Mouse (Mus musculus) bone marrow, adult 2 months (tissue): Measurements from ENCODE around the gene Rgcc. TPM values are rescaled to one million over a fixed set of nuclear protein-coding genes. Genes with fewer than 3 reads are reported as not detected.

Experiments
- H3K27ac ChIP-seq: fragments of 200-500 bp; 2 replicates; pipeline ENCODE4 v1.5.1; 2012; ENCODE audit warnings: low read depth, mild to moderate bottlenecking, control low read depth, inconsistent platforms, low read length; ENCODE audit not compliant: control insufficient read depth, poor library complexity, insufficient read depth
- H3K4me1 ChIP-seq: fragments of 200-500 bp; 2 replicates; pipeline ENCODE4 v1.6.1; 2011; ENCODE audit warnings: low read length; ENCODE audit not compliant: control insufficient read depth, insufficient read depth
- H3K4me3 ChIP-seq: fragments of 200-500 bp; replicated peaks from 2 replicates; pipeline ENCODE3; 2011; ENCODE audit warnings: mild to moderate bottlenecking, low read depth, low read length, control low read depth; ENCODE audit not compliant: control insufficient read depth
- CTCF ChIP-seq: fragments of 200-500 bp; IDR thresholded peaks from 2 replicates; pipeline ENCODE4 v1.5.1; 2011; ENCODE audit warnings: low read length, control low read depth; ENCODE audit not compliant: control insufficient read depth, insufficient read depth
- POLR2A ChIP-seq: fragments of 200-500 bp; IDR thresholded peaks from 2 replicates; pipeline ENCODE4 v1.6.1; 2011; ENCODE audit warnings: low read depth, mild to moderate bottlenecking, control low read depth, low read length, borderline replicate concordance; ENCODE audit not compliant: control insufficient read depth
- WGBS: fragments of 180-500 bp; shearing (Covaris S2); methylation state at CpG from one replicate; pipeline ENCODE4 v1.1.7; 2018; 5-methylcytosine and 5-hydroxymethylcytosine counted together
- polyA plus RNA-seq: library from polyadenylated mRNA; stranded (reverse); fragments of >200 nt; gene quantifications from 2 replicates; pipeline ENCODE4 v1.2.4, GENCODE M21; 2011; ENCODE audit warnings: low replicate concordance; ENCODE audit not compliant: missing spikeins, insufficient read depth, insufficient read length

Gene Rgcc
- polyA plus RNA-seq, 1 experiment, result 53.6 TPM

DNA sequence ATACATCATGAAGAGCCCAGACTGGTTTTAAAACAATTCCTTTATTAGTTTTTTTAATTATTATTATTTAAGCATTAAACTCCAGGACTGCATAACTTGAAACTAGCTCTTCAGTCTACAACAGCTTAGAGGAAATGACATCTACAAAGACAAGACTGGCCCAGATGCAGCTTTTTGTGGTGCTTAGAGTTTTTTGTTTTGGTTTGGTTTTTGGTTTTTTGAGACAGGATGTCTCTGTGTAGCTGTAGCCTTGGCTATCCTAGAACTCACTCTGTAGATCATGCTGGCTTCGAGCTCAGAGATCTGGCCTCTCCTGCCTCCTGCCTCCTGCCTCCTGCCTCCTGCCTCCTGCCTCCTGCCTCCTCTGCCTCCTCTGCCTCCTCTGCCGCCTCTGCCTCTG is 45.7 kb downstream of the Rgcc start:
- H3K4me1 ChIP-seq, result peaks cover 1% of the 10 kb centered on the region; the same call in 1 of the 2 replicates
- H3K27ac ChIP-seq, result no peak overlapping the region
- TF ChIP-seq CTCF (no peak), POLR2A (no peak)
- WGBS, result 62% methylated on average over 2 of the region's 2 CpGs
- H3K4me3 ChIP-seq, result no peak overlapping the region

DNA sequence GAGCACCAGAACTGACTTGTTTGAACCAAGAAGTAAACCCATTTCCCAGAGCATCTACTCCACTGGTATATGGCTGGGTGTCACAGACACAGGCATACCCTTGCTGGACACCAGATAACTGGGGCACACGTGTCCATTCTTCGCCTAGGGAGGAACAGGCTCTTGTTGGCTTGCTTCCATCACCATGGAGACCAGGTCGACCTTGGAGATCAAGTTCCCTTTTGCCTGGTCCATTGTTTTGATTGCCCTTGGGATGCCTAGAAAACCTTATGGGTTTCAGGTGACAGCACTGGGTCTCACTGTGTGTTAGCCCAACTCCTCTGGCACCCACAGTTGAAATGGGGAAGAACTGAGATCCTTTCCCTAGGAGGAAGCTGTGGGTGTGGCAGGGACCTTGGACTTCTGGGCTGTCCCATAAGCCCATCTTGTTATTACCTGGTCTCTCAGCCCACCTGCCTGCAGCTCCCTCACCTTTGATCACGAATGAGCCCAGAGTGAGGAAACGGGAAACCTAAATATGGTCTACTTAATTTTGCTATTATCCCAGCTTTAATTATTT is 49.6 kb downstream of the Rgcc start:
- TF ChIP-seq POLR2A, result no peak
- no peak for TF ChIP-seq CTCF
- 62% methylated on average over 5 of the region's 5 CpGs for WGBS

DNA sequence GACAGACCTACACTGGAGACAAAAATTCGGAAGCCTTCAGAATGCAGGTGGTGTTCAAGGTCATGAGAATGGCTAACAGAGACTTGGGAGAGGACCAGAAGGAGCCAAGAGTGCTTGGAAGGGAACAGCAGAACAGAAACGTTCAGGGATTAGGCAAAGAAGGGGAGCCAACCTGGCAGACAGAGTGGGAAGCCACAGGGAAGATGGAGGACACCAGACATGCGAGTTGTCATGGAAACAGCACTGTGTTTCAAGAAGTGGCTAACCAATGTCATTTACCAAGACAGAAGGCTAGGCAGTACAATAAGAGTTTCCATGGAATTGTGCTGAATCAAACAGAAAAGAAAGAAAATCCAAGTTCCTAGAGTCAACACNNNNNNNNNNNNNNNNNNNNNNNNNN is 56.9 kb downstream of the Rgcc start:
- TF ChIP-seq POLR2A, result no peak
- no peak for TF ChIP-seq CTCF
- Histone ChIP-seq H3K4me1 (peaks cover 4% of the 10 kb centered on the region; the same call in 1 of the 2 replicates), H3K4me3 (no peak overlapping the region), H3K27ac (no peak overlapping the region)
- WGBS, result 57% methylated on average over 3 of the region's 3 CpGs

More for the DNA sequence above, 49.6 kb downstream of the Rgcc start:
- no peak overlapping the region for H3K27ac ChIP-seq
- no peak overlapping the region for H3K4me3 ChIP-seq
- peaks cover 1% of the 10 kb centered on the region; the same call in 1 of the 2 replicates for H3K4me1 ChIP-seq

DNA sequence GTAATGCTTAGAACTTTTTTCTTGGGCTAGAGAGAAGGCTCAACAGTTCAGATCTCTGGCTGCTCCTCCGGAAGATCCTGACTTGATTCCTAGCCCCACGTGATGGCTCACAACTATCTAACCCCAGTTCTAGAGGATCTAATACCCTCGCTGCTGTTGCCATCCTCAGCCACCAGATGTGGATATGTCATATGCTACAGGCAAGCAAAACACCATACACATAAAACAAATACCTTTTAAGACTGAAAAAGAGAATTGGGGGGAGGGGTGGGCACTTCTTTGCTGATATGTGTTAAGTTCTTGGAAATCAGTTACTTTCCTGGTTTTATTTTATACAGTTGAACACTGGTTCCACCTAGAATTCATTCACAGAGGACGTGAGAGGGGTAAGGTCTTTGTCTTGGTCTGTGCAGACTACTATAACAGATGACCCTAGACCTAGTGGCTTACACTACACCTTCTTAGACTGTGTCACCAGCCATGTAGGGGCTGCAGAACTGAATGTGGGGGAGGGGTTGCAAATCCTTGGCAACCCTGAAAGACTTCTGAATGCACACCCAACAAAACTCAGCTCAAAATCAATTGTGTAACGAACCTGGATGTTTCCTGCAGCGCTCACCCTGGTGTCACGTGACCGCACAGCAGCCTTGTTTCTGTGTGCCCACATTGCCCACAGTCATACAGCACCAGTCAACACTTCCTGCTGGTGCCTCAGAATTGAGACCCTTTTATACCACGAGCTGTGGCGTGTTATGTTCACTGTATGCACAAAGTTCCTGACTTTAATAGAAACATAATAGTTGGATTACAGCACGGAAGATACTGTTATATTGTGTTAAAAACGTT is 58.2 kb downstream of the Rgcc start:
- Histone ChIP-seq H3K4me3 (no peak overlapping the region), H3K27ac (no peak overlapping the region), H3K4me1 (peaks cover 4% of the 10 kb centered on the region; the same call in 1 of the 2 replicates)
- TF ChIP-seq CTCF (no peak), POLR2A (no peak)
- WGBS, result 17% methylated on average over 12 of the region's 12 CpGs

DNA sequence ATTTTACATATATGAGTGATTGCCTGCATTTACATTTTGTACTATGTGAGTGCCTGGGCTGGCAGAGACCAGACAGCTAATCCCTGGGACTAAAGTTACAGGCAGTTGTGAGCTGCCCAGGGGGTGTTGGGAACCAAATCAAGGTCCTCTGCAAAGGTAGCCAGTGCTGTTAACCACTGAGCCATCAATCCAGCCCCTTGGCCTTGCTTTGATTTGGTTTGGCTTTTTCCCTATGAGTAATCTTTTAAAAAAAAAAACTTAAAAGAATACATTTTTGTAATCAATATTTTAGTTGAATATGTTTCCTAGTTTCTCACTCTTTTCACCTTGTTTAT is 59.1 kb downstream of the Rgcc start:
- Histone ChIP-seq H3K27ac (no peak overlapping the region), H3K4me1 (peaks cover 4% of the 10 kb centered on the region; the same call in 1 of the 2 replicates)
- TF ChIP-seq POLR2A (no peak), CTCF (no peak)

DNA sequence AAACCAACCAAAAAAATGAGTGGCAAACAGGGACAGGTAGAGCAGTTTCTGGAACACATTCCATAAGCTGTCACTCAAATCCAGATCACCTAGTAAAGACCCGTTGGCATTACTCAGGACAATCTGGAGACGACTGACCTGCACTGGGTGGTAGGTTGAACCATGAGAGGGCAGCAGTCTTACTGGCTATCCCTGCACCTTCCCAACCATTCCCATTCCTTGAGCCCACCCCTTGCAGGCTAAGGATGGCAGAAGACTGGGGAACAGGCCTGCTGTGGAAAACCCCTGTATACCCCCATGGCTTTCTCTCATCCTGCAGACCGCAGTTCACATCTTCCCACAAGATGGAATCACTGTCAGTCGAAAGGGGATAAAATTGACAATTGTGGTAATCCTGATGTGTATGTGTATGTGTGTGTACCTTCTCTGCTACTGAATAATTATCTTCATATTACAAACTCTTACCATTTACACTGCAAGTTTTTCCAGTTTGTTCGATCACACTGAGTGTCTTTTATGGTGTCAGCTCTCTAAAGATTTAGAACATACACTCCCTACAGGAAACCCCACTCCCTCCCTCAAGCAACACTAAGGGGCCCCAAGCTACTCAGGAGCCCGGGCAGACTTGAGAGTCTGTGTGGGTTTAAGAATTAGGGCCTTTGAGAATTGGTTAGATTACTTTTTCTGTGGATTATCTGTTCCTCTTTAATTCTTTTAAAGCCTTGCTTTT is 59.6 kb downstream of the Rgcc start:
- Histone ChIP-seq H3K27ac (no peak overlapping the region), H3K4me1 (peaks cover 4% of the 10 kb centered on the region; the same call in 1 of the 2 replicates)
- WGBS, result 64% methylated on average over 6 of the region's 6 CpGs

More for the DNA sequence above, 59.1 kb downstream of the Rgcc start:
- no peak overlapping the region for H3K4me3 ChIP-seq

DNA sequence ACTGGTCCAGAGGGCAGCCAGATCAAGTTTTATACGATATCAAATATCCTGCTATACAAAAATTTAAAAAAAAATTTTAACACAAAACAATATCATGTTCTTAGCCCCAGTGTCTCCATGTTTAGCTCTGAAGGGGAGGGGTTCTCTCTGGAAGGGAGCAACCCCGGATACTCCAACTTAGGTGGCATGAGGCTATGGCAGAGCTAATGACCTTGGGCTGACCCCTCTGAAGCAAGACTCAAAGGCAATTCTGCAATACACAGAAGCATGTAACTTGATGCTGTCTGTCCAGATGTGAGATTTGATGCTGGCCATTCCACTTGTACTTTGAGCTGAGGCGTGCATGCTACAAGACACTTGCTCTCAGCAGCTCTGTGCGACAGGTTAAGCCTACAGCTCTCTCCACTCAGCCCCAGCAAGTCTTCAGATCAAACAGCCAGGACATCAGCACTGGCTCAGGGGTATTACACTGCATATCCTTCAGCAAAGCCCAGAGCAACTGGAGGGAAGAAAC is 60.3 kb downstream of the Rgcc start:
- TF ChIP-seq POLR2A, result no peak
- no peak for TF ChIP-seq CTCF
- Histone ChIP-seq H3K4me3 (no peak overlapping the region), H3K4me1 (peaks cover 4% of the 10 kb centered on the region; the same call in 1 of the 2 replicates), H3K27ac (no peak overlapping the region)
- 77% methylated on average over 4 of the region's 4 CpGs for WGBS

More for the DNA sequence above, 59.6 kb downstream of the Rgcc start:
- TF ChIP-seq POLR2A (no peak), CTCF (no peak)
- no peak overlapping the region for H3K4me3 ChIP-seq

DNA sequence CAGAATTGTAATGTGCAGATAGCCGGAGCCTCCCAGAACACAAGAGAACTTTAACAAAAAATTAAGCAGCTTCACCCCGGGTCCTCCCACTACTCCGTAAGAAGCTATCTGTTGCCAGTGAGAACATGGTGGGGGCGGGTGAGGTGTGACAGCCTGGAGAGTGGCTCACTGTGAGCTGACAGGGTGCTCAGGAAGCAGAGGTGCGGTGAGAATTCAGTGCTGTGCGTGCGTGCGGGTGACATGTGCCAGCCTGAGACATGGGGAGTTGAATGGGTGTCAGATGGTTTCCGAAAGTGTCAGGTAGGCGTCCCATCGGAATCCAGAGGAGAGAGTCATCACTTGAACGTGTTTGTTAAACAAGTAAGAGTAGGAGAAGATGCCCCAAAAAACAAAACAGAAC is 62.0 kb downstream of the Rgcc start:
- Histone ChIP-seq H3K4me3 (no peak overlapping the region), H3K27ac (no peak overlapping the region), H3K4me1 (peaks cover 6% of the 10 kb centered on the region)
- no peak for TF ChIP-seq POLR2A
- TF ChIP-seq CTCF, result no peak
- WGBS, result 76% methylated on average over 12 of the region's 12 CpGs

Other genes with a start within 250 kb of the Rgcc start
- gene Zfp957, start 54.3 kb downstream of the Rgcc start, polyA plus RNA-seq, result not detected in 2 replicates
- gene Naa16, start 89.1 kb upstream of the Rgcc start, polyA plus RNA-seq, result 18.1 and 20.7 TPM in 2 replicates
- gene Mtrf1, start 96.1 kb upstream of the Rgcc start, polyA plus RNA-seq, result 3.4 and 5.6 TPM in 2 replicates
- 3.1 and 4.0 TPM in 2 replicates for gene Kbtbd7, start 124.9 kb upstream of the Rgcc start, polyA plus RNA-seq
- gene Kbtbd6, start 150.2 kb upstream of the Rgcc start, polyA plus RNA-seq, result 3.2 and 5.3 TPM in 2 replicates
- gene Elf1, start 179.5 kb upstream of the Rgcc start, polyA plus RNA-seq, result 20.1 and 22.6 TPM in 2 replicates
- 22.6 and 24.5 TPM in 2 replicates for gene Wbp4, start 179.9 kb upstream of the Rgcc start, polyA plus RNA-seq